Mouse (Mus musculus) liver, embryonic 13.5 days (tissue): Measurements from ENCODE around the gene Gm28576. TPM values are rescaled to one million over a fixed set of nuclear protein-coding genes. Genes with fewer than 3 reads are reported as not detected.
"Not testable (repeated sequence)": the region's sequence is repeated elsewhere in the genome, so short reads cannot be mapped to it uniquely, and the experiment has no call there.

ENCODE experiments used
- ATAC-seq: fragments of 200-750 bp; cut with Nextera tagmentation; 2 replicates; pipeline ENCODE4 v1.8.0; 2017; ENCODE audit warnings: low read depth, mild to moderate bottlenecking, moderate number of reproducible peaks, moderate library complexity
- DNase-seq: peaks from one replicate; pipeline ENCODE4 v3.0.0; 2022
- H3K27ac ChIP-seq: fragments of 300-500 bp; sonication (generic); 2 replicates; pipeline ENCODE4 v1.5.1; 2015; ENCODE audit warnings: moderate library complexity, mild to moderate bottlenecking, inconsistent platforms
- H3K27me3 ChIP-seq: fragments of 300-500 bp; sonication (generic); 2 replicates; pipeline ENCODE4 v1.6.1; 2015; ENCODE audit warnings: mild to moderate bottlenecking, inconsistent platforms
- H3K36me3 ChIP-seq: fragments of 300-500 bp; sonication (generic); 2 replicates; pipeline ENCODE4 v1.6.1; 2015; ENCODE audit warnings: mild to moderate bottlenecking, inconsistent platforms
- H3K4me1 ChIP-seq: fragments of 300-500 bp; sonication (generic); replicated peaks from 2 replicates; pipeline ENCODE4 v1.6.1; 2015; ENCODE audit warnings: inconsistent platforms
- H3K4me2 ChIP-seq: fragments of 300-500 bp; sonication (generic); 2 replicates; pipeline ENCODE4 v1.6.1; 2015; ENCODE audit warnings: inconsistent platforms, mild to moderate bottlenecking, moderate library complexity
- H3K4me3 ChIP-seq: fragments of 300-500 bp; sonication (generic); replicated peaks from 2 replicates; pipeline ENCODE4 v1.5.1; 2015; ENCODE audit warnings: mild to moderate bottlenecking, inconsistent platforms
- H3K9ac ChIP-seq: fragments of 300-500 bp; sonication (generic); 2 replicates; pipeline ENCODE4 v1.6.1; 2015; ENCODE audit warnings: mild to moderate bottlenecking, inconsistent platforms
- H3K9me3 ChIP-seq: fragments of 300-500 bp; sonication (generic); replicated peaks from 2 replicates; pipeline ENCODE4 v1.6.1; 2016; ENCODE audit warnings: inconsistent platforms
- WGBS: fragments of 180-500 bp; shearing (Covaris S2); methylation state at CpG from one replicate; pipeline ENCODE4 v1.1.7; 2015; ENCODE audit not compliant: insufficient replicate concordance; 5-methylcytosine and 5-hydroxymethylcytosine counted together
- polyA plus RNA-seq: library from polyadenylated mRNA; unstranded; fragments of >200 nt; fragmentation: Nextera tagmentation; extraction: Ambion mirVana; gene quantifications from 2 replicates; pipeline ENCODE4 v1.2.1, GENCODE M21; 2015

Gene Gm28576
- not detected in 2 replicates for polyA plus RNA-seq

- no CpG with 5 or more reads among the region's 8 CpGs for WGBS
- H3K36me3 ChIP-seq, H3K9ac ChIP-seq, H3K4me3 ChIP-seq, H3K9me3 ChIP-seq, DNase-seq, H3K27ac ChIP-seq, H3K4me2 ChIP-seq, H3K27me3 ChIP-seq, H3K4me1 ChIP-seq, ATAC-seq: not testable (repeated sequence)
These were observed at the start of gene Gm28576 for GRCm38 (mm10) chrY:7722641-7723040. Gene Gm28576 (plus strand): TSS chrY:7722941.

Other genes with a start within 250 kb of the Gm28576 start
- gene Gm20826, start 84.5 kb upstream of the Gm28576 start, polyA plus RNA-seq, result not detected in 2 replicates